Comparison of ENCODE assay signal across 23 mouse cellular contexts in genomic region chr13:118825102-118825501, GRCm38 (mm10).
"Had no signal": no experiment of that assay in that cellular context is flagged by ENCODE, and none has a peak within 500 bp of the region (broad histone marks: within the 10 kb centered on the region; RNA-seq: fewer than 3 reads in every experiment).

No protein-coding gene starts in this region.

- H3K4me2 ChIP-seq: heart, embryonic 13.5 days; heart, embryonic 15.5 days; hindbrain, embryonic 13.5 days; hindbrain, embryonic 15.5 days; kidney, embryonic 15.5 days; liver, embryonic 12.5 days had no signal

- H3K27me3 ChIP-seq: heart, embryonic 13.5 days; heart, embryonic 15.5 days; hindbrain, embryonic 13.5 days; hindbrain, embryonic 15.5 days; kidney, embryonic 15.5 days; liver, embryonic 12.5 days had no signal

- H3K36me3 ChIP-seq: heart, embryonic 10.5 days; heart, embryonic 13.5 days; heart, embryonic 15.5 days; hindbrain, embryonic 13.5 days; hindbrain, embryonic 15.5 days; kidney, embryonic 15.5 days; liver, embryonic 12.5 days had no signal

- DNase-seq: gastrocnemius, postnatal 25 days; heart, adult 18-20 months; heart, postnatal 14 days; heart, postnatal 36 days; kidney, adult 11 months; kidney, adult 2 months; kidney, postnatal 25 days; layer of hippocampus, adult 9-11 months; layer of hippocampus, postnatal 36 days; liver; lung, adult 18-20 months had no signal

- H3K9ac ChIP-seq: heart, embryonic 13.5 days; heart, embryonic 15.5 days; hindbrain, embryonic 13.5 days; hindbrain, embryonic 15.5 days; kidney, embryonic 15.5 days; liver, embryonic 12.5 days; liver, embryonic 14.5 days had no signal

- H3K27ac ChIP-seq: heart, embryonic 10.5 days; heart, embryonic 13.5 days; heart, embryonic 15.5 days; hindbrain, embryonic 13.5 days; hindbrain, embryonic 15.5 days; hindbrain, postnatal 0 days; kidney, embryonic 15.5 days; kidney, postnatal 0 days; liver, embryonic 12.5 days; liver, embryonic 14.5 days had no signal

- H3K4me3 ChIP-seq: heart, embryonic 10.5 days; heart, embryonic 13.5 days; heart, embryonic 15.5 days; hindbrain, embryonic 13.5 days; hindbrain, embryonic 15.5 days; kidney, embryonic 15.5 days; liver, embryonic 12.5 days had no signal

- ATAC-seq: forebrain, embryonic 16.5 days; hindbrain, postnatal 0 days; intestine, embryonic 16.5 days; liver, embryonic 12.5 days had no signal

- H3K4me1 ChIP-seq: heart, embryonic 10.5 days; heart, embryonic 13.5 days; heart, embryonic 15.5 days; hindbrain, embryonic 13.5 days; hindbrain, embryonic 15.5 days; kidney, embryonic 15.5 days; liver, embryonic 12.5 days had no signal

- H3K9me3 ChIP-seq: heart, embryonic 10.5 days; heart, embryonic 13.5 days; heart, embryonic 15.5 days; hindbrain, embryonic 13.5 days; hindbrain, embryonic 15.5 days; kidney, embryonic 15.5 days; liver, embryonic 12.5 days had no signal
